Mouse (Mus musculus): Measurements from ENCODE around the gene Vmn1r50.
"Not testable (repeated sequence)": the region's sequence is repeated elsewhere in the genome, so short reads cannot be mapped to it uniquely, and the experiment has no call there.

The Vmn1r50 gene

DNA sequence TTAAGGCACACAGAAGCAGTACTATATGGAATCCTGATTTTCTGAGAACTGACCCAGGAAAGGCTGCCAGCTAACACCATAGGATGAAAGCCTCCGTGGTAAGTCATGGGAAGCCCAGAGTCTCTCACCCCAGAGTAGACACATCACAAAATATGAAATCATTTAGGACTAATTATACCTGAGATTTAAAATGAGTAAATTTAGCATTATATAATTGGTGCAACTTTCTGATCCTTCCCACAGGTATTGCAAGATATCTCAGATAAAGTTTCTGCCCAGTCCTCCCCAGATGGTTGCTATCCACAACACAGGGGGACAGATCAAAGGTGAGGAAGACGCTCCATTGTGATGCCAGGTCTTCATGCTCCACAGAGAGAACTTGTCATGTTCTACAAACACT is at the start of gene Vmn1r50:
Gene Vmn1r50 (plus strand): TSS at position 301 of the 400 bp plus-strand sequence.
- DNase-seq = no peak

DNA sequence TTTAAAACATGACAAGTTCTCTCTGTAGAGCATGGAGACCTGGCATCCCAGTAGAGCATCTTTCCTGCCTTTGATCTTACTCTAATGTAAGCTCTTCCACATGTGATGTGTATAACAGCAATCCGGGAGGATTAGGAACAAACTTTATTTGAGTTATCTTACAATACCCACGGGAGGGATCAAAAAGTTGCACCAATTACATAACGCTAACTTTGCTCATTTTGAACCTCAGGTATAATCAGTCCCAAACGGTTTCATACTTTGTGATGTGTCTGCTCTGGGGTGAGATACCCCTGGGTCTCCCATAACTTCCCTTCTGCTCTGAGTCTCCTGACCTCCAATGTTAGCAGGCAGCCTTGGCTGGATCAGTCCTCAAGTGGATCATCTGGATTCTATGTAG is 22.8 kb upstream of the Vmn1r50 start, which contains the start of gene Vmn1r49:
Gene Vmn1r49 (minus strand): TSS at position 101 of the 400 bp plus-strand sequence.
- no peak for DNase-seq

DNA sequence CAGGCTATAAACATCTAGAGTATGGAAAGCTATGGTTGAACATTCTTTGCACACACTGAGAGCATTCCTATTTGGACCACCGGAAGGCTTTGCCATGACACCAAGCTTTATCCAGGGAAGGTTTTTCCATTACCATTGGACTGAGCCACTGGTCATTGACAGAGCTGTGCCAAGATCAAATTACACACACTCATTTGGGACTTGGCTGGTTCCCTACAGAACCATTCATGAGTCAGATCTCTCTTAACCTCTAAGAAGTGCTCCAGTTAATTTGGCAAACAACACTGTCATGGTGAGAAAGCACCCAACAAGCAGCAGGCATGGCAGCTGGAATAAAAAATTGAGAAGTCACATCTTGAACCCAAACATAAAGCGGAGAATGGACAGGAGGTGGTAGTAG is 664 bp upstream of the Vmn1r50 start:
- DNase-seq = no peak

DNA sequence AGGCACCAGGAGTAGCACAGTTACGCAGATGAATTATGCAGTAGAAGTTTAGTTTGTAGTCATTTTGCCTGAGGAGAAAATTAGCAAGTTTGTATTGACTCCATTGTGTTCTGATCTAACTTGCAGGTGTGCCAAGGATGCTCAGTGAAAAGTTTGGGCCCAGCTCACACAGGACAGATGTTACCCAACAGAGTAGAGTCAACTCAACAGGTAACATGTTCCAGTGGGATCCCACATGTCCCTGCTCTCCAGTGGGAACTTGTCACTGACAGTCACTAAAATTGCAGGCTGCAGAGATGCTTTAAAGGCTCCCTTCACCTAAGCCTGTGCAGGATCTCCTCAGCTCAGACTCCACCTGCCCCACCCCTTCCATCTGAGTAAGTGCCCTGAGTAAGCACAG is 21.1 kb downstream of the Vmn1r50 start, which contains the start of gene Vmn1r51:
Gene Vmn1r51 (plus strand): TSS at position 301 of the 400 bp plus-strand sequence.
- DNase-seq = not testable (repeated sequence)
